Mouse (Mus musculus) ES-E14 (cell line): ENCODE results near the gene T2.

Experiments used
- ZC3H11A ChIP-seq: IDR thresholded peaks from 2 replicates; pipeline ENCODE4 v1.6.1; 2012; ENCODE audit warnings: low read depth, mild to moderate bottlenecking, inconsistent platforms, low read length, borderline replicate concordance
- ZNF384 ChIP-seq: IDR thresholded peaks from 2 replicates; pipeline ENCODE4 v1.6.1; 2012; ENCODE audit warnings: low read depth, low read length, inconsistent platforms

DNA sequence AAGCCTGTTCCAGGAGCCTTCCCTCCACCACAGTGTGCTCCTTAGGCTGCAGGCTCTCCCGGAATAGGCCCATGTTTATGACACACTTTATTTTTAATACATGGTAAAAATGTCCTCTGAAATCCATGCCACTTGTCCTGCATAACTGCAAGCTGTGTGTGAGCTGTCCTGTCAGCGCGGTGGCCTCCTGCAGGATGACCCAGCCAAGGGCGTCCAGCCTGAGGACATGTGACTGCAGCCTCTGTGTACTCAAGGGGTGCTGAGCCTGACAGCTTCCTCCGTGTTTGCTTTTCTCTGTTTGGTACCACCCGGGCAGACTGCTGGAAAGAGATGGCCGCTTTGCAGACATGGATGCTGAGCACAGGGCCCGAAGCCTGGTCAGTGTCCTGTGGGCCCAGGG, 61.1 kb downstream of the T2 start:
- TF ChIP-seq ZNF384 (no peak), ZC3H11A (no peak)
